Comparison of ENCODE assay signal across 8 mouse cellular contexts in the genomic region with DNA sequence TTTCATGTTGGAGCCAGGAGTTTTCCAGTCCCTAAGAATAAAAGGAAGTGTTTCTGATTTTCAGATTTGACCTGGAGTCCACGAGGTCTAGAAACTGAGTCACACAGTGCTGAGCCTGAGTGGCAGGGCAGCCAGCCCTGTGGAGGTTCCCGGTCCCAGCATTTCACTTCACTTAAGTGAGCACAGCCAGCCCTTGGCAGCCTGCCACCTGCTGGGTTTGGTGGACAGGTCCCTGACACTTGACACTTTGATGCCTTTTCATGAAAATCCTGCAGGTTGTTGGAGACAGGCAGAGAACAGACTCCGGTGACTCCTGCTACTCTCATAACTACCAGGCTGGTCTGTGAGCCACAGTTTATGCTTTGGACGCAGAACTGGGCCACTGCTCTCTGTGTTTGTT. TPM values are rescaled to one million over a fixed set of nuclear protein-coding genes. Genes with fewer than 3 reads are reported as not detected.
DNase-seq lines count a peak whose midpoint lies in the region; ATAC-seq and TF ChIP-seq lines count a peak whose summit lies in the region.

No protein-coding gene starts in this region.

- H3K4me3 ChIP-seq in embryonic facial prominence, embryonic 12.5 days: no peak overlapping the region
- H3K4me3 ChIP-seq in limb, embryonic 12.5 days (replicated peaks): no peak overlapping the region
- no peak overlapping the region for H3K4me3 ChIP-seq in left cerebral cortex, adult 2 months

- no peak for ATAC-seq in embryonic facial prominence, embryonic 12.5 days (ENCODE audit: insufficient number of reproducible peaks, insufficient read depth, low FRiP score, low TSS enrichment)
- ATAC-seq in limb, embryonic 12.5 days (ENCODE audit: insufficient number of reproducible peaks, insufficient read depth, low FRiP score, low TSS enrichment, low read depth): no peak

- H3K27ac ChIP-seq in embryonic facial prominence, embryonic 12.5 days: peak overlapping the region; percentile 86
- H3K27ac ChIP-seq in limb, embryonic 12.5 days: peak overlapping the region; percentile 91; the same call in 1 of the 2 replicates
- no peak overlapping the region for H3K27ac ChIP-seq in left cerebral cortex, adult 2 months

- no peaks in the 10 kb centered on the region for H3K27me3 ChIP-seq in embryonic facial prominence, embryonic 12.5 days
- no peaks in the 10 kb centered on the region for H3K27me3 ChIP-seq in limb, embryonic 12.5 days

- WGBS in embryonic facial prominence, embryonic 12.5 days: 44% methylated on average over 4 of the region's 4 CpGs
- 38% methylated on average over 4 of the region's 4 CpGs for WGBS in limb, embryonic 12.5 days

- H3K4me1 ChIP-seq in embryonic facial prominence, embryonic 12.5 days: peaks cover 34% of the 10 kb centered on the region
- peaks cover 39% of the 10 kb centered on the region for H3K4me1 ChIP-seq in limb, embryonic 12.5 days (replicated peaks)

- H3K36me3 ChIP-seq in embryonic facial prominence, embryonic 12.5 days: peaks cover 4% of the 10 kb centered on the region; the same call in 1 of the 2 replicates
- H3K36me3 ChIP-seq in limb, embryonic 12.5 days: peaks cover 18% of the 10 kb centered on the region

- peak; percentile 29 for DNase-seq in layer of hippocampus, adult 9-11 months
- no peak for DNase-seq in layer of hippocampus, adult 18-20 months (ENCODE audit: low spot score in 2 of 2)
- DNase-seq in adrenal gland, adult 18-20 months (ENCODE audit: low spot score in 2 of 2): peak; percentile 57 to 62
- DNase-seq in spleen, adult 18-20 months: no peak
- no peak for DNase-seq in left cerebral cortex, adult 2 months (ENCODE audit: extremely low spot score in 1 of 2, low spot score in 2 of 2)
- DNase-seq in natural killer cell, adult 2 months (ENCODE audit: low spot score in 2 of 2): no peak

- H3K4me2 ChIP-seq in embryonic facial prominence, embryonic 12.5 days (replicated peaks): no peak overlapping the region
- no peak overlapping the region for H3K4me2 ChIP-seq in limb, embryonic 12.5 days

- H3K9ac ChIP-seq in embryonic facial prominence, embryonic 12.5 days: no peak overlapping the region
- H3K9ac ChIP-seq in limb, embryonic 12.5 days (replicated peaks): no peak overlapping the region

- peaks cover 4% of the 10 kb centered on the region; the same call in 1 of the 2 replicates for H3K9me3 ChIP-seq in embryonic facial prominence, embryonic 12.5 days
- 0 out of 2 replicates have a peak, but pooled peaks cover 6% of the 10 kb centered on the region for H3K9me3 ChIP-seq in limb, embryonic 12.5 days

- intact Hi-C loops in left cerebral cortex, adult 2 months (cut with DNase I): loop anchor here (5.0 kb wide), 2 partner anchors 57 to 223 kb away; no protein-coding TSS in a partner anchor

- TF ChIP-seq CTCF in left cerebral cortex, adult 2 months (IDR thresholded peaks at IDR 0.05): no peak

RNA-seq across cellular contexts. Expression of a gene that starts 57.9 kb away (rescaled TPM):
- total RNA-seq in layer of hippocampus, adult 18-20 months (2021): 10 to 100 TPM; 25.2 to 27.3 TPM
- total RNA-seq in adrenal gland, adult 18-20 months (2021): 10 to 100 TPM; 22.4 to 31.0 TPM
- polyA plus RNA-seq in embryonic facial prominence, embryonic 12.5 days (2016; fragmentation: Nextera tagmentation; extraction: Ambion mirVana): 67.6 and 69.4 TPM in 2 replicates
- 44.2 and 51.3 TPM in 2 replicates for polyA plus RNA-seq in limb, embryonic 12.5 days (2016; fragmentation: Nextera tagmentation; extraction: Ambion mirVana)
- 10 to 100 TPM; 12.5 to 15.9 TPM for total RNA-seq in left cerebral cortex, adult 2 months (2021)

Comparison
In these comparisons a context has a peak if more than half of its experiments do, and no peak if none do; other contexts are left out.
1. DNase-seq: peak in layer of hippocampus, adult 9-11 months (single experiment) and adrenal gland, adult 18-20 months (2 of 2); none in layer of hippocampus, adult 18-20 months (0 of 2), spleen, adult 18-20 months (0 of 2), left cerebral cortex, adult 2 months (0 of 2) and natural killer cell, adult 2 months (0 of 2).